Mouse (Mus musculus): ENCODE measurements around the gene Marf1.

GRCm38 (mm10) chr16:14109651-14110230, 53.4 kb downstream of the Marf1 start:
- no peak for TF ChIP-seq POLR2A (IDR thresholded peaks at IDR 0.05; ENCODE audit: control insufficient read depth, extremely low read depth, insufficient read depth, low read length, poor library complexity)
- TF ChIP-seq CTCF (IDR thresholded peaks at IDR 0.05; ENCODE audit: borderline replicate concordance, control insufficient read depth, extremely low read depth, insufficient read depth, low read length, poor library complexity) = no peak
